Mouse (Mus musculus) small intestine, adult 2 months (tissue): ENCODE measurements around the gene Slc25a35.

Experiments used
- CTCF ChIP-seq: fragments of 200-500 bp; IDR thresholded peaks from 2 replicates; pipeline ENCODE4 v1.5.1; 2012; ENCODE audit warnings: low read depth, mild to moderate bottlenecking, control low read depth, inconsistent platforms, low read length, moderate library complexity, mixed read lengths; ENCODE audit not compliant: insufficient replicate concordance, insufficient read length; ENCODE audit errors: extremely low read depth
- POLR2A ChIP-seq: fragments of 200-500 bp; IDR thresholded peaks from 2 replicates; pipeline ENCODE4 v1.6.1; 2012; ENCODE audit warnings: low read depth, mild to moderate bottlenecking, control low read depth, inconsistent platforms, low read length, moderate library complexity

DNA sequence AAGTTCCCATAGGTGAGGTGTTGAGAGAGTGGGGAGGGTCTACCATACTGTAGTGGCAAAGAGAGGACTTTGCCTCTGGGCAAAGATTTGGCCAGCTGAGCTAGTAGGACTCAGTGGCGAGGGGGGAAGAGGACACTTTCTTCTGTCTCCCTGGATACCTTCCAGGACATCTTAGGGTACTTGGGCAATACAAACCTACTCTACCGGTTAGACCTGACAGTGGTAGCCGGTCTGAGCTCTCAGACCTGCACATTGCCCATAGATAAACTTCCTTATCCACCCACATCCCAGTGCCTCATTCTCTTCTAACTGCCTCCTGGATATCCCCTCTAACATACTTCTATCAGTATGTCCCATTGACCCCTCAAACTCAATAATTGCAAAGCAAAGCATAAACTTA, 13.0 kb downstream of the Slc25a35 start:
- TF ChIP-seq POLR2A: no peak
- TF ChIP-seq CTCF: no peak
